Mouse (Mus musculus) midbrain, embryonic 11.5 days (tissue): ENCODE results near the gene Lnx2. TPM values are rescaled to one million over a fixed set of nuclear protein-coding genes. Genes with fewer than 3 reads are reported as not detected.

Experiments
- ATAC-seq: fragments of 200-750 bp; cut with Nextera tagmentation; 2 replicates; pipeline ENCODE4 v1.8.0; 2017; ENCODE audit warnings: moderate TSS enrichment, moderate library complexity; ENCODE audit not compliant: low FRiP score
- DNase-seq: peaks from one replicate; pipeline ENCODE4 v3.0.0; 2015; ENCODE audit warnings: low spot score; ENCODE audit errors: missing footprints
- H3K27ac ChIP-seq: fragments of 300-500 bp; sonication (generic); 2 replicates; pipeline ENCODE4 v1.5.1; 2014; ENCODE audit warnings: low read depth, low read length
- H3K27me3 ChIP-seq: fragments of 300-500 bp; sonication (generic); 2 replicates; pipeline ENCODE4 v1.6.1; 2014; ENCODE audit warnings: mild to moderate bottlenecking, low read length, moderate library complexity, mixed read lengths; ENCODE audit not compliant: control insufficient read depth, insufficient read depth
- H3K36me3 ChIP-seq: fragments of 300-500 bp; sonication (generic); 2 replicates; pipeline ENCODE4 v1.6.1; 2014; ENCODE audit warnings: mild to moderate bottlenecking, low read length, moderate library complexity, mixed read lengths; ENCODE audit not compliant: control insufficient read depth, insufficient read depth
- H3K4me1 ChIP-seq: fragments of 300-500 bp; sonication (generic); 2 replicates; pipeline ENCODE4 v1.6.1; 2014; ENCODE audit warnings: low read length; ENCODE audit not compliant: control insufficient read depth, insufficient read depth
- H3K4me2 ChIP-seq: fragments of 300-500 bp; sonication (generic); 2 replicates; pipeline ENCODE4 v1.6.1; 2014; ENCODE audit warnings: mild to moderate bottlenecking, moderate library complexity
- H3K4me3 ChIP-seq: fragments of 300-500 bp; sonication (generic); 2 replicates; pipeline ENCODE4 v1.5.1; 2014; ENCODE audit warnings: low read depth, low read length
- H3K9ac ChIP-seq: fragments of 300-500 bp; sonication (generic); 2 replicates; pipeline ENCODE4 v1.6.1; 2014; ENCODE audit warnings: low read length
- H3K9me3 ChIP-seq: fragments of 300-500 bp; sonication (generic); 2 replicates; pipeline ENCODE4 v1.6.1; 2016; ENCODE audit warnings: low read length; ENCODE audit not compliant: control insufficient read depth
- WGBS: fragments of 180-500 bp; shearing (Covaris S2); extraction: QIAGEN DNeasy Blood & Tissue Kit; methylation state at CpG from one replicate; pipeline ENCODE4 v1.1.7; 2014; 5-methylcytosine and 5-hydroxymethylcytosine counted together
- polyA plus RNA-seq: library from polyadenylated mRNA; unstranded; fragments of >200 nt; fragmentation: Nextera tagmentation; extraction: Ambion mirVana; gene quantifications from 2 replicates; pipeline ENCODE4 v1.2.1, GENCODE M21; 2014

Gene Lnx2
- polyA plus RNA-seq, 1 experiment from 2014 or later: 8.1 TPM

GRCm38 (mm10) chr5:146996812-146997211 lies 79.6 kb downstream of the Lnx2 start:
- H3K9me3 ChIP-seq: no peaks in the 10 kb centered on the region
- H3K4me3 ChIP-seq: no peak overlapping the region
- no peak overlapping the region for H3K9ac ChIP-seq
- H3K27ac ChIP-seq: no peak overlapping the region
- H3K4me2 ChIP-seq: no peak overlapping the region
- H3K27me3 ChIP-seq: no peaks in the 10 kb centered on the region
- WGBS: 87% methylated on average over 7 of the region's 7 CpGs
- no peaks in the 10 kb centered on the region for H3K36me3 ChIP-seq
- DNase-seq (no peak), ATAC-seq (no peak)
- no peaks in the 10 kb centered on the region for H3K4me1 ChIP-seq

GRCm38 (mm10) chr5:146994973-146995372 lies 81.4 kb downstream of the Lnx2 start:
- no peak for ATAC-seq
- no peaks in the 10 kb centered on the region for H3K36me3 ChIP-seq

DNA sequence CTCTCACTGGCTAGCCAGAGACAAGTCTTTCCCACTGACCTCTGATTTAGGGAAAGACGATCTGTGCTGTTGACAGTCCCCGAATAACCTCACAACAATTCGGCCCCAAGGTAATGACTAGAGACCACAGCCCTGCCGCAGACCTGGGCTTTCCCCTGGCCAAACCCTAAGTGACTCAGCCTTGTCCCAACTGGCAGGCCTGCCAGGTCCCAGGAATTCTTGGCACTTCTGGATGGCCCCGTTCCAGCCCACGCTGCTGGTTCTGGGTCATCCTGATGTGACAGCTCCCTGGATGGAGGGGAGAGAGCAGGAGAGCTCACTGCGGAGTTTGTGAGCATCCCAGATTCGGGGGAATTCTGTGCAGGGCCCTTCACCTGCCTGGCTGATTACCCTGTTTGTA lies 82.9 kb downstream of the Lnx2 start:
- Histone ChIP-seq H3K36me3 (no peaks in the 10 kb centered on the region), H3K4me1 (no peaks in the 10 kb centered on the region), H3K4me2 (no peak overlapping the region), H3K9ac (no peak overlapping the region), H3K27me3 (no peaks in the 10 kb centered on the region), H3K27ac (no peak overlapping the region), H3K4me3 (no peak overlapping the region), H3K9me3 (no peaks in the 10 kb centered on the region)
- no peak for ATAC-seq
- 87% methylated on average over 8 of the region's 8 CpGs for WGBS
- DNase-seq: no peak

More at GRCm38 (mm10) chr5:146994973-146995372, 81.4 kb downstream of the Lnx2 start:
- H3K4me1 ChIP-seq: no peaks in the 10 kb centered on the region
- no peaks in the 10 kb centered on the region for H3K27me3 ChIP-seq
- no peak for DNase-seq
- H3K4me3 ChIP-seq: no peak overlapping the region
- 79% methylated on average over 6 of the region's 6 CpGs for WGBS
- no peak overlapping the region for H3K4me2 ChIP-seq
- H3K9me3 ChIP-seq: no peaks in the 10 kb centered on the region
- H3K9ac ChIP-seq: no peak overlapping the region
- no peak overlapping the region for H3K27ac ChIP-seq

- Histone ChIP-seq H3K27me3 (no peaks in the 10 kb centered on the region), H3K4me1 (no peaks in the 10 kb centered on the region), H3K9ac (no peak overlapping the region), H3K4me2 (no peak overlapping the region), H3K4me3 (no peak overlapping the region), H3K9me3 (no peaks in the 10 kb centered on the region), H3K36me3 (no peaks in the 10 kb centered on the region), H3K27ac (no peak overlapping the region)
- no peak for DNase-seq
- ATAC-seq: no peak
- 83% methylated on average over 5 of the region's 5 CpGs for WGBS
These were observed 87.3 kb downstream of the Lnx2 start for GRCm38 (mm10) chr5:146989051-146989450.

DNA sequence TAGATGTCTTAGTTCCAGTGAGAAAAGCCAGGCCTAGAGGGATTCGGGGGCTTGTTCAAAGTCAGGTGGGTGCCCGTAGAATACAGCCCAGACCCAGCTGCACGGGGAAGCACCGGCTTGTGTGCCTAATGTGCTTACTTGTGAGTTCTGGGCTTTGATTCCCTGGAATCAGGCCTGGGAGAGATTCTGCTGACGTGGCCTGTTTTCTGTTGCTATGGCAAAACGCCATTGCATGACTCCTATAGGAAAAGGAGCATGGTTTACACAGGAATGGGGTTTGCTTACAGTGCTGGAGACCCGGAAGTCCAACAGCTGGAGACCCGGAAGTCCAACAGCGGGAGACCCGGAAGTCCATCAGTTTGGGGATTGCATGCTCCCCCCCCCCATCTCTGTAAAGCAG lies 88.8 kb downstream of the Lnx2 start:
- no peaks in the 10 kb centered on the region for H3K36me3 ChIP-seq
- no peak for ATAC-seq

DNA sequence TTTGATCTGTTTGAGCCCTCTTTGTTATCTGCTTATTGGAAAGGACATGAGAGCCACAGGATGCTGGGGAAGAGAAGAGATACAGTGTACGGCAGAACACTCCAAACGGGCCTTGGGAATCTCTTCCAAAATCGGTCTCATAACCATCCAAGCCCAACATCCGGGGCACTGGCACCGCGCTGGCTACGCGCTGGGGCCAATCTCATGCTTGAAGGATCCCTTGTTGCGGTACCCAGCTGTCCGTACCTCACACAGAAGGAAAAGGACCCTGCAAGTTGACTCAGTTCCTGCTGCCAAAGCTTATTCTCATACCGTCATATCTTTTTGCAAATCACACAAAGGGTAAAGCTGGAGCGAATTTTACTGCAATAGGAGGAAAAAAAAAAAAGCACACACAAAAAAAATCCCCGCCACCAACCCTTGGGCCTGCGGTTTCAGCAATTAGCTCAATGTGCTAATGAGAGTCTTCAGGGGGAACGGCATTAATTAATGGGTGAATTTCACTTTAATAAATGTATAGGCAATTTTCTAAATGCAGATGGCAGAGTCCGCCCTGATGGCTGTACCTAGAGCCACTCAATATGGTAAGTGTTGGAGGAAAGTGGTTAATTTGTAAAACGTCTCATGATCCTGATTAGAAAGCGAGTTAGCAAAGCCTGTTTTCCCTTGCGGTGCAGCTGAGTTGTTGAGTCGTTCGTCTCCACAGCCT lies 90.5 kb downstream of the Lnx2 start:
- WGBS: 75% methylated on average over 21 of the region's 21 CpGs
- peaks cover 3% of the 10 kb centered on the region; the same call in 1 of the 2 replicates for H3K27me3 ChIP-seq
- ATAC-seq: no peak

More for the DNA sequence above, 88.8 kb downstream of the Lnx2 start:
- Histone ChIP-seq H3K27ac (no peak overlapping the region), H3K27me3 (peaks cover 2% of the 10 kb centered on the region; the same call in 1 of the 2 replicates), H3K9me3 (no peaks in the 10 kb centered on the region), H3K4me3 (no peak overlapping the region), H3K9ac (no peak overlapping the region), H3K4me1 (no peaks in the 10 kb centered on the region), H3K4me2 (no peak overlapping the region)
- no peak for DNase-seq
- WGBS: 87% methylated on average over 10 of the region's 10 CpGs

DNA sequence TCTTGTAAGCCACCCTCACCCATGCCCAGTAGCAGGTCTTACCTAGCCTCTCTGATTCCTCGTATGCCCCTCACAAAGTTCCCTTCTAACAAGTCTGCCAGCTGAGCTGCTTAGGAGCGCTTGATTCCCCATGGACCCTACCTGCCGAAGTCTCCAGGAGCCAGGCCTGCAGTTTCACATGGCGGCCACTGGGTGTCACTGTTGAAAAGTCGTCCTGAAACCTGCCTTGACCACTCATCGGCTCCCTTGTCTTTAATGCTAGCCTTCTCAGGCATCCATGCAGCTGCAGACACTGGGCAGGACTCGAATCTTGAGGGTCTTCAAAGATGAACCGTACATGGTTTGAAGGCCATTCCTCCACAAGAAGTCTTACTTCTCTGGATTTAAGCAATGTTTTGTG lies 93.2 kb downstream of the Lnx2 start:
- DNase-seq (peak; percentile 91), ATAC-seq (peak; percentile 58)
- Histone ChIP-seq H3K36me3 (no peaks in the 10 kb centered on the region), H3K4me2 (no peak overlapping the region), H3K9me3 (no peaks in the 10 kb centered on the region), H3K4me3 (no peak overlapping the region), H3K9ac (no peak overlapping the region), H3K27ac (no peak overlapping the region), H3K27me3 (peaks cover 3% of the 10 kb centered on the region; the same call in 1 of the 2 replicates), H3K4me1 (no peaks in the 10 kb centered on the region)
- 13% methylated on average over 8 of the region's 8 CpGs for WGBS

More for the DNA sequence above, 90.5 kb downstream of the Lnx2 start:
- no peak overlapping the region for H3K27ac ChIP-seq
- no peaks in the 10 kb centered on the region for H3K4me1 ChIP-seq
- no peaks in the 10 kb centered on the region for H3K36me3 ChIP-seq
- H3K4me2 ChIP-seq: no peak overlapping the region
- no peak for DNase-seq
- H3K9me3 ChIP-seq: no peaks in the 10 kb centered on the region
- H3K4me3 ChIP-seq: no peak overlapping the region
- no peak overlapping the region for H3K9ac ChIP-seq

DNA sequence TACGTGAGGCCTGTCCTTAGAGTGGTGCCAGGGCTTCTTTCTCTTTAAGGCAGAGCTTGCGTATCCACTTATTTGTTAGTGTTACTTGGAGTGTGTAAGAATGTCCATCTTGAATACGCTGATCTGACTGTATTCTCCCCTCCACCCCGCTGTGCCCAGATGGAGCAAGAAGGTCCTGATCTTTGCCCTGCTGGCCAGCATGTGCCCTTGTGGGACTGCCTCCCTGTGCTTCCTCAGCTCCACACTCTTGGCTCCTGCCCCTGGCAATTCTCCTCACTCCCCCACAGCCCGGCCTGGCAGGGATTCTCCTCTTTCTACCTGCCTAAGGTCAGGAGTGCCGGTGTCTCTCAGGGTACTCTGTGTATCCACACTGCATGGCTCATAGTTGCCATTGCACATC lies 95.0 kb downstream of the Lnx2 start:
- 85% methylated on average over 6 of the region's 6 CpGs for WGBS
- H3K9me3 ChIP-seq: no peaks in the 10 kb centered on the region
- no peak overlapping the region for H3K9ac ChIP-seq
- no peak overlapping the region for H3K4me2 ChIP-seq
- peaks cover 3% of the 10 kb centered on the region; the same call in 1 of the 2 replicates for H3K27me3 ChIP-seq
- H3K4me3 ChIP-seq: no peak overlapping the region
- no peaks in the 10 kb centered on the region for H3K36me3 ChIP-seq
- ATAC-seq (no peak), DNase-seq (no peak)
- H3K4me1 ChIP-seq: no peaks in the 10 kb centered on the region
- no peak overlapping the region for H3K27ac ChIP-seq

GRCm38 (mm10) chr5:146974781-146975123 lies 101.6 kb downstream of the Lnx2 start:
- no peak for ATAC-seq
- Histone ChIP-seq H3K4me3 (no peak overlapping the region), H3K36me3 (no peaks in the 10 kb centered on the region), H3K9me3 (no peaks in the 10 kb centered on the region), H3K27me3 (no peaks in the 10 kb centered on the region), H3K9ac (no peak overlapping the region), H3K4me2 (no peak overlapping the region), H3K4me1 (no peaks in the 10 kb centered on the region), H3K27ac (no peak overlapping the region)
- 82% methylated on average over 13 of the region's 13 CpGs for WGBS
- peak; percentile 53 for DNase-seq
